21 mouse cellular contexts compared by ENCODE assay signal in genomic region chr2:29365000-29365695, GRCm38 (mm10). TPM values are rescaled to one million over a fixed set of nuclear protein-coding genes. Genes with fewer than 3 reads are reported as not detected.
DNase-seq lines count a peak whose midpoint lies in the region; ATAC-seq lines count a peak whose summit lies in the region.
"Had no signal": no experiment of that assay in that cellular context is flagged by ENCODE, and none has a peak within 500 bp of the region (broad histone marks: within the 10 kb centered on the region; RNA-seq: fewer than 3 reads in every experiment).

No protein-coding gene starts in this region.

- intact Hi-C loops in heart, postnatal 25 days (cut with DNase I): no loop called here

- ATAC-seq in midbrain, embryonic 13.5 days: no peak
- ATAC-seq: forebrain, embryonic 16.5 days; hindbrain, embryonic 16.5 days; inflammation-experienced regulatory T-cells, adult 6 months; Patski had no signal

- no peaks in the 10 kb centered on the region for H3K9me3 ChIP-seq in midbrain, embryonic 13.5 days
- H3K9me3 ChIP-seq: embryonic facial prominence, embryonic 13.5 days; forebrain, embryonic 12.5 days; hindbrain, embryonic 12.5 days had no signal

- H3K9ac ChIP-seq in midbrain, embryonic 13.5 days (replicated peaks): no peak overlapping the region
- H3K9ac ChIP-seq: embryonic facial prominence, embryonic 13.5 days; forebrain, embryonic 12.5 days; hindbrain, embryonic 12.5 days had no signal

- H3K4me1 ChIP-seq in midbrain, embryonic 13.5 days (replicated peaks): peaks cover 11% of the 10 kb centered on the region
- H3K4me1 ChIP-seq: embryonic facial prominence, embryonic 13.5 days had no signal

- no peak overlapping the region for H3K4me3 ChIP-seq in midbrain, embryonic 13.5 days (replicated peaks)
- H3K4me3 ChIP-seq: embryonic facial prominence, embryonic 13.5 days; forebrain, embryonic 12.5 days; hindbrain, embryonic 12.5 days had no signal

- no peaks in the 10 kb centered on the region for H3K27me3 ChIP-seq in midbrain, embryonic 13.5 days
- H3K27me3 ChIP-seq: CH12.LX; embryonic facial prominence, embryonic 13.5 days; forebrain, embryonic 12.5 days; hindbrain, embryonic 12.5 days; Patski had no signal

- H3K27ac ChIP-seq in midbrain, embryonic 13.5 days: no peak overlapping the region
- H3K27ac ChIP-seq: embryonic facial prominence, embryonic 13.5 days; forebrain, embryonic 12.5 days; hindbrain, embryonic 12.5 days had no signal

- H3K36me3 ChIP-seq in midbrain, embryonic 13.5 days: peaks cover 5% of the 10 kb centered on the region; the same call in 1 of the 2 replicates
- H3K36me3 ChIP-seq: embryonic facial prominence, embryonic 13.5 days; forebrain, embryonic 12.5 days had no signal

- H3K4me2 ChIP-seq in midbrain, embryonic 13.5 days (replicated peaks): no peak overlapping the region
- H3K4me2 ChIP-seq: embryonic facial prominence, embryonic 13.5 days; forebrain, embryonic 12.5 days; hindbrain, embryonic 12.5 days had no signal

- DNase-seq in heart, adult 11 months: peak; percentile 88
- no peak for DNase-seq in heart, postnatal 25 days (ENCODE audit: low spot score)
- DNase-seq in T-cell, adult 2 months (ENCODE audit: low spot score): peak; percentile 16
- peak; percentile 26 for DNase-seq in thymus, postnatal 0 days (ENCODE audit: low spot score)
- DNase-seq in thymus, postnatal 36 days: peak; percentile 38
- DNase-seq in layer of hippocampus, adult 9-10 months (ENCODE audit: low spot score): no peak
- no peak for DNase-seq in urinary bladder, adult 2 months (ENCODE audit: low spot score)
- DNase-seq: adrenal gland, postnatal 10 days; cerebellum, adult 11 months; cerebellum, adult 9-10 months; cerebellum, postnatal 25 days; gastrocnemius, postnatal 10 days had no signal

- WGBS in midbrain, embryonic 13.5 days: 82% methylated on average over 8 of the region's 8 CpGs

RNA-seq across cellular contexts. Expression of gene Med27, which starts 18.5 kb away (rescaled TPM):
- 10 to 100 TPM; 15.3 to 16.3 TPM for total RNA-seq in heart, postnatal 25 days (2021)
- 57.1 and 58.6 TPM in 2 replicates for polyA plus RNA-seq in thymus, postnatal 0 days (2015; fragmentation: Nextera tagmentation; extraction: Ambion mirVana)
- 29.8 and 40.2 TPM in 2 replicates for polyA plus RNA-seq in urinary bladder, adult 2 months (2012; rRNA removed)
- 89.3 and 90.9 TPM in 2 replicates for polyA plus RNA-seq in midbrain, embryonic 13.5 days (2015; fragmentation: Nextera tagmentation; extraction: Ambion mirVana)

Comparison
In these comparisons a context has a peak if more than half of its experiments do, and no peak if none do; other contexts are left out.
1. DNase-seq: peak in heart, adult 11 months (single experiment), T-cell, adult 2 months (single experiment), thymus, postnatal 0 days (single experiment) and thymus, postnatal 36 days (2 of 2); none in heart, postnatal 25 days (single experiment), layer of hippocampus, adult 9-10 months (single experiment) and urinary bladder, adult 2 months (single experiment).